Comparison of ENCODE assay signal across 27 mouse cellular contexts in genomic region chr7:115073406-115073805, GRCm38 (mm10).
DNase-seq lines count a peak whose midpoint lies in the region; ATAC-seq lines count a peak whose summit lies in the region.
"Had no signal": no experiment of that assay in that cellular context is flagged by ENCODE, and none has a peak within 500 bp of the region (broad histone marks: within the 10 kb centered on the region; RNA-seq: fewer than 3 reads in every experiment).

No protein-coding gene starts in this region.

- 76% methylated on average over 2 of the region's 2 CpGs for WGBS in midbrain, embryonic 11.5 days
- WGBS in midbrain, embryonic 15.5 days = 77% methylated on average over 2 of the region's 2 CpGs

- peak; percentile 6 for DNase-seq in heart, adult 11 months
- no peak for DNase-seq in heart, postnatal 10 days
- DNase-seq in midbrain, embryonic 11.5 days (ENCODE audit: low spot score, missing footprints) = peak; percentile 14
- DNase-seq in urinary bladder, adult 2 months (ENCODE audit: low spot score) = no peak
- DNase-seq: adrenal gland, adult 8-10 months; adrenal gland, postnatal 14 days; adrenal gland, postnatal 36 days; B cell, adult 2 months; cerebellum, adult 11-12 months; cerebellum, adult 2 months; cerebellum, adult 9-10 months; cerebellum, postnatal 10 days; cerebellum, postnatal 25 days; embryo, embryonic 11 days had no signal

- no peak overlapping the region for H3K4me2 ChIP-seq in midbrain, embryonic 11.5 days
- H3K4me2 ChIP-seq in midbrain, embryonic 15.5 days = no peak overlapping the region
- H3K4me2 ChIP-seq: embryonic facial prominence, embryonic 13.5 days; embryonic facial prominence, embryonic 15.5 days; forebrain, embryonic 12.5 days had no signal

- H3K9ac ChIP-seq in midbrain, embryonic 11.5 days (ENCODE audit: low read length) = no peak overlapping the region
- H3K9ac ChIP-seq in midbrain, embryonic 15.5 days = no peak overlapping the region
- H3K9ac ChIP-seq: embryonic facial prominence, embryonic 13.5 days; embryonic facial prominence, embryonic 15.5 days; forebrain, embryonic 12.5 days had no signal

- H3K27me3 ChIP-seq in midbrain, embryonic 11.5 days (ENCODE audit: control insufficient read depth, insufficient read depth, low read length) = no peaks in the 10 kb centered on the region
- H3K27me3 ChIP-seq in midbrain, embryonic 15.5 days (replicated peaks) = no peaks in the 10 kb centered on the region
- H3K27me3 ChIP-seq: embryonic facial prominence, embryonic 15.5 days; forebrain, embryonic 12.5 days had no signal

- no peaks in the 10 kb centered on the region for H3K4me1 ChIP-seq in midbrain, embryonic 11.5 days (ENCODE audit: control insufficient read depth, insufficient read depth, low read length)
- H3K4me1 ChIP-seq in midbrain, embryonic 15.5 days = no peaks in the 10 kb centered on the region
- H3K4me1 ChIP-seq: forebrain, embryonic 10.5 days; forebrain, embryonic 12.5 days had no signal

- no peak for ATAC-seq in midbrain, embryonic 11.5 days (ENCODE audit: low FRiP score)
- ATAC-seq in midbrain, embryonic 15.5 days (replicated peaks) = no peak
- 0 out of 2 replicates have a peak, but pooled peaks have one; percentile 34 for ATAC-seq in megakaryocyte-erythroid progenitor cell, adult 5-6 weeks (replicated peaks; ENCODE audit: low FRiP score, low TSS enrichment, poor library complexity, severe bottlenecking)
- ATAC-seq: activated CD4-positive, CD25-positive, alpha-beta regulatory T cell, adult 4 months; CD4-positive, CD25-positive, alpha-beta regulatory T cell, adult 4 months; forebrain, embryonic 14.5 days; forebrain, embryonic 16.5 days; Patski had no signal

- no peaks in the 10 kb centered on the region for H3K36me3 ChIP-seq in midbrain, embryonic 11.5 days (ENCODE audit: control insufficient read depth, insufficient read depth, low read length)
- H3K36me3 ChIP-seq in midbrain, embryonic 15.5 days (replicated peaks) = no peaks in the 10 kb centered on the region
- H3K36me3 ChIP-seq: embryonic facial prominence, embryonic 13.5 days; embryonic facial prominence, embryonic 15.5 days; forebrain, embryonic 10.5 days; forebrain, embryonic 12.5 days; G1E had no signal

- intact Hi-C loops in heart, postnatal 10 days (cut with DNase I) = no loop called here

- no peak overlapping the region for H3K4me3 ChIP-seq in midbrain, embryonic 11.5 days (ENCODE audit: low read depth, low read length)
- H3K4me3 ChIP-seq in midbrain, embryonic 15.5 days = no peak overlapping the region
- H3K4me3 ChIP-seq: embryonic facial prominence, embryonic 13.5 days; embryonic facial prominence, embryonic 15.5 days; erythroblast, embryonic 14.5 days; forebrain, embryonic 10.5 days; forebrain, embryonic 12.5 days had no signal

- no peaks in the 10 kb centered on the region for H3K9me3 ChIP-seq in midbrain, embryonic 11.5 days (ENCODE audit: control insufficient read depth, low read length)
- H3K9me3 ChIP-seq in midbrain, embryonic 15.5 days = no peaks in the 10 kb centered on the region
- H3K9me3 ChIP-seq: embryonic facial prominence, embryonic 13.5 days; embryonic facial prominence, embryonic 15.5 days; forebrain, embryonic 10.5 days; forebrain, embryonic 12.5 days; G1E had no signal

- no peak overlapping the region for H3K27ac ChIP-seq in midbrain, embryonic 11.5 days (ENCODE audit: low read depth, low read length)
- H3K27ac ChIP-seq in midbrain, embryonic 15.5 days = no peak overlapping the region
- H3K27ac ChIP-seq: embryonic facial prominence, embryonic 13.5 days; embryonic facial prominence, embryonic 15.5 days; forebrain, embryonic 10.5 days; forebrain, embryonic 12.5 days had no signal

Comparison
In these comparisons a context has a peak if more than half of its experiments do, and no peak if none do; other contexts are left out.
1. DNase-seq: peak in heart, adult 11 months (single experiment) and midbrain, embryonic 11.5 days (single experiment); none in heart, postnatal 10 days (0 of 2) and urinary bladder, adult 2 months (single experiment).